Mouse (Mus musculus) small intestine, adult 2 months (tissue): ENCODE data around the gene Chmp4b.

Experiments used
- CTCF ChIP-seq: fragments of 200-500 bp; IDR thresholded peaks from 2 replicates; pipeline ENCODE4 v1.5.1; 2012; ENCODE audit warnings: low read depth, mild to moderate bottlenecking, control low read depth, inconsistent platforms, low read length, moderate library complexity, mixed read lengths; ENCODE audit not compliant: insufficient replicate concordance, insufficient read length; ENCODE audit errors: extremely low read depth
- POLR2A ChIP-seq: fragments of 200-500 bp; IDR thresholded peaks from 2 replicates; pipeline ENCODE4 v1.6.1; 2012; ENCODE audit warnings: low read depth, mild to moderate bottlenecking, control low read depth, inconsistent platforms, low read length, moderate library complexity

- peak; percentile 10; the same call in 1 of the 2 replicates for TF ChIP-seq CTCF
- no peak for TF ChIP-seq POLR2A
These were observed 13.0 kb upstream of the Chmp4b start for GRCm38 (mm10) chr2:154638521-154638920.
